Mouse (Mus musculus) testis, adult 2 months (tissue): ENCODE results near the gene BC004004.

Experiments
- CTCF ChIP-seq: fragments of 200-500 bp; IDR thresholded peaks from 2 replicates; pipeline ENCODE4 v1.5.1; 2012; ENCODE audit warnings: low read depth, mild to moderate bottlenecking, inconsistent platforms, low read length, moderate library complexity; ENCODE audit not compliant: control insufficient read depth, insufficient read depth, insufficient replicate concordance
- POLR2A ChIP-seq: fragments of 200-500 bp; IDR thresholded peaks from 2 replicates; pipeline ENCODE4 v1.6.1; 2012; ENCODE audit warnings: low read depth, mild to moderate bottlenecking, inconsistent platforms, low read length, moderate library complexity; ENCODE audit not compliant: control insufficient read depth

GRCm38 (mm10) chr17:29231109-29231508, 37.5 kb upstream of the BC004004 start:
- TF ChIP-seq CTCF (no peak), POLR2A (no peak)
